Mouse (Mus musculus) liver, adult 2 months (tissue): ENCODE results near the gene Trabd2b.

ENCODE experiments used
- CTCF ChIP-seq: fragments of 200-500 bp; IDR thresholded peaks from 2 replicates; pipeline ENCODE4 v1.5.1; 2011; ENCODE audit warnings: low read depth, low read length, control low read depth
- POLR2A ChIP-seq: fragments of 200-500 bp; IDR thresholded peaks from 2 replicates; pipeline ENCODE4 v1.6.1; 2011; ENCODE audit warnings: low read length, control low read depth; ENCODE audit not compliant: insufficient read depth; ENCODE audit errors: extremely low read depth

- TF ChIP-seq CTCF (no peak), POLR2A (no peak)
Measured at GRCm38 (mm10) chr4:114442186-114442585, 35.7 kb downstream of the Trabd2b start.
